Mouse (Mus musculus): Measurements from ENCODE around the gene Cyth4.

The Cyth4 gene

DNA sequence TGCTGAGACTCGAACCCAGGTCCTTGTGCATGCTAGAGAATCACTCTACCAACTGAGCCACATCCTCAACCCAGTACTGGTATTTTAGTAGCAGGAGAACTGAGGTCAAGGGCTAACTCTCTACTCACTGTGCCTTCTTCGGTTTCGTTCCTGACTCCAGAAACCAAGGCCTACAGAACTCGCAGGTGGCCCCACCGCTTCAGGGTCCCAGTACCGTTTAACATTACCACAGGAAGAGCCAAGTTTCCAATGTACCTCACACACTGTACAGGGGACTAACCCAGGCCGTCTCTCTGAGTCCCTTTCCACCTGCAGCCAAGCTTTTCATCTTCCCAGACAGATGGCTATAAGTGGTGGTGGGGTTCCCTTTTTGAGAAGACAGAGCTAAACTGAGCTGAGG, 11.4 kb upstream of the Cyth4 start:
- no peak for DNase-seq (ENCODE audit: low spot score in 2 of 2)

DNA sequence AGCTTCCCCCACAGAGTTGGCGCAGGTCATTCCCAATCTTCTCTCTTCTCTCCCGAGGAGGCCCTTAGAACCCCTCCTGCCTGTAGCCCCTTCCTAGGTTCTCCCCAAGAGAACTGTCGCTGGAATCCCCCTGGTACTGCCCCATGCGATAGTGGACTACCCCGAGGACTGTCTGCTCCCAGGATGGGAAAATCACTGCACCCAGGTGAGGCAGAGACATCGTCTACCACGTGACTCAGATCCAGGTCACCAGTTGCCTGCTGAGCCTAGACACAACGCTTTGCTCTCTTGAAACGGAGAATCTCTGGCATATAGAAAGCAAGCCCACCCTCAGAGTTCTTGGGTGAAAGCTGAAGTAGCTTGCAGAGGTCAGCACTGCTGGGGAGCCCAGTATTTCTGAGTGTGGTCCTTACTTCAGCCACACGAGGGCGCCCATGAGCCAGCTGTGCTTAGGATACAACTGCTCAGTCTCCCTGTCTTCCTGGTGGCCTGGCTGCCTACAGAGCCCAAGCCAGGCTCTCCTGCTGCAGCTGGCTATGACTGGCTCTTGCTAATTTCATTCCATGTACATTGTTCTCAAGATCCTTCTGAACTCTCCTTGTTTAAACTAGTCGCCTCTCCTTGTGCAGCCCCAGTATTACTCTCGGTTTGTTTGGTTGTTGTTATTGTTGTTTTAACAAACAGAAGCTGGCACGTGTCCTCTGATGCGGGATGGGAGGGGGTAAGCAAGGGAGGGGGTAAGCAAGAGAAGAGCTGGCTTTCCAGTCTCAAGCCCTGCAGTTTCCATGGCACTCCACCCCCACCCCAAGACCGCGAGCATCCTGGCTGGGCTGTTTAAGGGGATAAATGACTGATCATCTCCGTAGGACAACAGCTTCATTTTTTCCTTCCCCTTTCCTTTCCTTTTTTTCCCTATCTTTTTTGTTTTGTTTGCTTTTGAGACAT, 9.5 kb upstream of the Cyth4 start:
- DNase-seq (ENCODE audit: low spot score in 2 of 2), result peak; percentile 84 to 95

DNA sequence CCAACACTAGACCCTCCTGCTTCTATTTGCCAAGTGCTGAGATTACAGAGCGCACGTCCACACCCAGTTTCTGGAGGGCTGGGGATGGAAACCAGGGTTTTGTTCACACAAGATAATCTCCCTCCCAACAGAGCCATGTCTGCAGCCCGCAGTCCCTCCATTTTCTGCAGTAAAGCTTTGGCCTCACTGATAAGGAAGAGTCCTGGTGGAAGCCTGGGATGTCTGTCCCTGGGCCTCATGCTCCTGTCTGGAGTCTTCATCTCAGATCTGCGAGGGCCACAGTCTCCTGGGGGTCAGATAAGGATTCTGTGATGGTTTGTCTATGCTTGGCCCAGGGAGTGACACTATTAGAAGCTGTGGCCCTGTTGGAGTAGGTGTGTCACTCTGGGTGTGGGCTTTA, 8.8 kb upstream of the Cyth4 start:
- no peak for DNase-seq (ENCODE audit: low spot score in 2 of 2)

DNA sequence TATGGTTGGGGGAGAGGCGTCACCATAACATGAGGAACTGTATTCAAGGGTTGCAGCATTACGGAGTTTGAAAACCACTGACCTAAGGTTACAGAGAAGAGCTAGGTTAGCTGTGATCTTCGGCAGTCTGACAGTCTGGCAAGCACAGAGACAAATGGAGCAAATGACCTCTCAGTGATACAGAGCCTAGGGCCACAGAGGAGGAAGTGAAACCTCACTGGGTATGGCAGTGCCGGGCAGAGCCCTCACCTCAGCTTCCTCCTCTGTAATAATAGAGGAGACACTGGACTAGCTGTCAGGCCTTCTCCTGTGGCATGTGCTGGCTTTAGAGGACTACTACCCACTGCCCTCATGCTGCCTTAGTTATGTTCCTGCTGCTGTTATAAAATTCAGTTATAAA, 7.9 kb upstream of the Cyth4 start:
- peak; percentile 54 to 65 for DNase-seq (ENCODE audit: low spot score in 2 of 2)

DNA sequence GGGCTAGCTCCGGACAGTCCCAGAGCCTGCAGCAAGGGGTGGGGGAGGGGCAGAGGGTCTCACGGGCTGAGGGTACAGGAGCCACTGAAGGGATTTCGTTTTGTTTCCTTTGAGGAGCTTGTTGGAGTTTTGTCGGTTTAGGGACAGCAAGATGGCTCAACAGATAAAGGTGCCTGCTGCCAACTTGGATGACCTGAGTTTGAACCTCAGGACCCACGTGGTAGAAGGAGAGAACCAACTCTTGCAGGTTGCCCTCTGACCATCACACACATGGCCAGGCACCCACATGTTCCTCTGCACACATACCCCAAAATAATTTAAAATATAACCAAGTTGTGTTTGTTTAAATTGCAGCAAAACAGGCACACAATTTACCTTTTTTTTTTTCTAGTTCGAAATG, 6.9 kb upstream of the Cyth4 start:
- DNase-seq (ENCODE audit: low spot score in 2 of 2), result no peak

DNA sequence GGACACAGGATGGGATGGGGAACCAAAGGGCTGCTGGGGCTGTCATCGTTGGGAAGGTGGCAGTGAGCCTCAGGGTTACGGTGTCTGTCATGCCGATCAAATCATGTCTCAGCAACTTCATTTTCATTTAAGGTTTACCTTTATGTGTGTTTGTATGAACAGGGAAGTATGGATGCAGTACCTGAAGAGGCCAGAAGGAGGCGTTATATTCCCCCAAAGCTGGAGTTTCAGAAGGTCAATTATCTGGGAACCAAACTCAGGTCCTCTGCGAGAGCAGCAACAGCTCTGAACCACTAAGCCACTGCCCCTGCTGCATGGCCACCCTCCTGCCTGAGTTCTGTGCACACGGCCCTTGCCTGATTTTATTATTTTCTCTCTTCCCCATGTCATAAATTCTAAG, 6.1 kb upstream of the Cyth4 start:
- DNase-seq (ENCODE audit: low spot score in 2 of 2), result no peak

DNA sequence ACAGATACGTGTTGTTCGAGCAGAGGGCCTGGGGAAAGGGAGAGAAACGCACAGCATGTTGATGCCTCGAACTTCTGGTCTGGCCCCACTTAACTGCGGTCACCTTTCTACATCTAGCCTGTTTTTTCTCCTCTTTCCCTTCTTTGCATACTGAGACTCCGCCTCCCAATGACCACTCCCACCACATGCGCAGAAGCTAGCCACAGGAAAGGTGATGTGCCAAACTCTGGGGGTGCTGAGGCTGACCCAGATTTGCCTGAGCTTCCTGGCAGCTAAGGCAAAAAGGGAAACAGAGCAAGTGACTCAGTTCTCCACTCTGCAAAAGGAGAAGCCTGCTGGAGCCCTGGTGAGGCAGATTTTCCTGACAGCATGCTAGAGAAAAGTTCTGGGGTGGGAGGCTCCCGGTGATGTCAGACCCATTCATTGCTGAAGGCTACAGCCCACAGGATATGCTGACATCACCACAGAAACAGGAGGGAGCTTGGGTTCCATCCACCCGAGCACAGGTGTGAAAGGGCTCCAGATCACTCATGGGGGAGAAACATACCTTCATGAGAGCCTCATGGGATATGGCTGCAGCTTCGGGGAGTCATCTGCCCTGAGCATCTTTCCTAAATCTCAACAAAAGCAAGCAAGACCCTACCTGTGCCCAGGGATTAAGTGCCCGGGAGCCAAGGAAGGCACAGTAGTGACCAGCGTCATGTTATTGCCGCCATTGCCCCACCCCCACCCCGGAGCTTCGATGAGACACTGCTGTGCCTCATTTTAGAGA, 5.0 kb upstream of the Cyth4 start:
- peak; percentile 58 to 68 for DNase-seq (ENCODE audit: low spot score in 2 of 2)

DNA sequence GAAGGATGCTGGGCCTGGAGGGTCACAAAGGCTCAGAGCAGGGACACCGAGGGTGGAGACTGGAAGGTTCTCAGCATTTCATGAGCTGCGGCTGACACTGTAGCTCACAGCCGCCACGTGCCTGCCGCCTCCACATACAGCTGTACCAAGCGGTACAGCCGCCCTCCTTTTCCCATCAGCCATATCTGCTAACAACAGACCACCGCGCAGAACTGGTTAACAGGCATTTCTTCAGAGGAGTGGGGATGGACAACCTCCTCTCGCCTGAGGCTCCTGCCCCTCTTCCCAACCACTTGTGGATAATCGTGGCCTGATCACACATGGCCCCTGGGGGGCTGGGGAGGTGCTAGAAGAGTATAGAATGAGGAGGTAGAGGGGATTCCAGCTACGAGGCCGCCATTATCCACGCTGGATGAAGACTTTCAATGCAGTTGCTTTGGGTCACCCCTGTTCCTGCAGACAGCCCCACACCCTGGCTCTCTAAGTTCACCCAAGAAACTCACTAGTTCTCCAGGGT, 4.3 kb upstream of the Cyth4 start:
- DNase-seq (ENCODE audit: low spot score in 2 of 2), result no peak

DNA sequence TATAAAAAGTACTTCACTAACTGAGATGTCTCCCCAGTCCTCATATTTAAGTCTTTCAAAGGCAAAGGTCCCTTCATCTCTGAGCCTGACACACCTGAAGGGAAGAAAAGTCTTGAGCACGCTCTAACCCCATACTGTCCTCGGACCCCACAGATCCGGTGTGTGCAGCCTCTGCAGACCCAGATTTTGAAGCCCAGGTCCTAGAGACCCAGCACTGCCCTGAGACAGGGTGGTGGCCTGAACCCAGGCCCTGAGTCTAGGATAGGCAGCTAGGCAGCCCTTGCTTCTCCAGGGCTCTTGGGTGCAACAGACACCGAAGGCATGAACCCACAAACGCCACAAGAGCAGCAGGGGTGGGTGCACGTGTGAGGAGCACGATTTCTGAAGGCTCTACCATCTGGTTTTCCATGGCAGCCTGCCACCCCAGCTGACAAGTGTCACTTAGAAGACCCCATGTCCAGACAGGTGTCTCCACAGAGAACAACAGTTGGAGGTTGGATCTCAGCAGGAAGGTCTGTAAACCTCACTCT, 2.9 kb upstream of the Cyth4 start:
- DNase-seq (ENCODE audit: low spot score in 2 of 2), result no peak

DNA sequence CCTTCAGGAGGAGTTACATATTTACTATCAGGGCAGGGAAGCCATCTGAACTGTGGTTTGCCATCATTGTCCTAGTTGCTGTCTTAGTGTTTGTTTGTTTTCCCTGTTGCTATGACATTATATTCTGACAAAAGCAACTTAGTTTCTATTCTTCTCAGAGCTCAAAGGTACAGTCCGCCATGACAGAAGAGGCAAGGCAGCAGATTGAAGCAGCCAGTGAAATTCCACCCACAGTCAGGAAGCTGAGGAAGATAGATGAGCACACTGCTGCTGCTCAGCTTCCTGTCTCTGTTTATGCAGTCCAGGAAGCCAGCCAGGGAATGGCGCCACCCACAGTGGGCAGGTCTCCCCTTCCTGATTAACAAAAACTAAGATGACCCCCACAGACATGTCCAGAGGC, 2.0 kb upstream of the Cyth4 start:
- DNase-seq (ENCODE audit: low spot score in 2 of 2), result no peak

DNA sequence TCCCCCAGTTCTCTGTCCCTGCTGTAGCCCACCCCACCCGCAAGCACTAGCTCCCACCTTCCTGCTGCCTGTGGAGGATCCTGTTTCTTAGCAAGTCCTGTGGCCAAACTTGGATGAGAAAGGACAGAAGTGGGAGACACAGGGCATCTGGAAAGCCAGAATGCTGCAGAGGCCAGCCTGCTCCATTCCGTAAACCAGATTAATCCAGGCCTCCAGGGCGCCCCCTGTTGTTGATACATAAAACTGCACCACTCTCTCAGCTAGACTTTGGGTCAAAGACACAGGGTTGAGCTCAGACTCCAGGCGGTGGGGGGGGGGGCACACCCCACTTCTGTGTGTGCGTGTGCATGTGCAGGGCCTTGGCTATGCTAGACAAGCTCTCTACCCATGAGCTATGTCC, 1.4 kb upstream of the Cyth4 start:
- no peak for DNase-seq (ENCODE audit: low spot score in 2 of 2)

DNA sequence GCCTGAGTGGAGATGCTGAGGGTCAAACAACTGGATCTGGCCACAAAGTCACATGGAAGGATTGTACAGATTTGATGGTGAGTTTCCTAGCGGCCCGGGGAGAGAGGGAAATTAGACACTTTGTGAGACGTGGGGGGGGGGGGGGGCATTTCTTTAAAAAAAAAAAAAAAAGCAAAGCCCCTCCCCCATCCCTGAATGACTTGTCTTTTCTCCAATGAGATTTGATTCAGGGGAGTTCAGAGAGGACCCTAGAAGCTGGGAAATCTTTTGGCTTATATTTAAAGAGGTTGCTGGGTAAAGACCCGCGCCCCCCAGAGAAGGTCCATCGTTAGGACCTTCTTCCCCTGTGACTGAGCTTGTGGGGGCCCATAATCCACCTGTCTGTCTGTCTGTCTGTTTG, 343 bp upstream of the Cyth4 start:
- no peak for DNase-seq (ENCODE audit: low spot score in 2 of 2)

DNA sequence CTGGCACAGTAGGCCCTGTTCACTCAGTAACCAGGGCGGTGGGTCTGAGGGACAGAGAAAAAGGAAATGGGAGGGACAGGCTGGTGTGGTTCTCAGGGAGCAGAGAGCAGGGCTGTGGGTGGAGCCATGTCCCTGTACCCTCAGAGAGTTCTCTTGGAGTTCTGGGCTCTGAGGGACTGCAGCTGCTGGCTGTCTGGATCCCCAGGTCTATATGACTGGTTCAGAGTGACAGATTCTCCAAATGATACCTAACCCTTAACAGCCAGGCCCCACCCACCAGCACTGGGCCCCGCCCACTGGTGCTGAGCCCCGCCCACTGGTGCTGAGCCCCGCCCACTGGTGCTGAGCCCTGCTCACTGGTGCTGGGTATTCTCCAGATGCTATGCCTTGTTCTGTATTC, 882 bp downstream of the Cyth4 start:
- peak; percentile 74 to 89 for DNase-seq (ENCODE audit: low spot score in 2 of 2)

DNA sequence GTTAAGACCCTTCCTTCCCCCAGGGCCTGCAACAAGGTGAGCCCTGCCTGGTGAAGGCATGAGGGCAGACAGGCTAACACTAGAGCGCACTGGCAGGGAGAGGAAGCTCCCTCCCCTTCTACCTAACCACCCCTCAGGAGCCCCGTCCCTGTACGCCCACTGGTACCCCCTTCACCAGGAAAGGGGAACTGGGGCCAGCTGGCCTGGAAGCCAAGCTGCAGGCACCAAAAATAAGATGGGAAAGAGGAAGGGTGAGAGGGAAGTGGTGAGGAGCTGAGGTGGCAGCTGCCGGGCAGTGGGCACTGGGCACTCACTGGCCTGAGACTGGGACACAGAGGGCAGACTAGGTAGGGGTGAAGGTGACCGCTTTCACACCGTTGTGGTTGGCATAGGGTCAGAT, 2.3 kb downstream of the Cyth4 start:
- peak in 1 of 2 experiments; percentile 49 for DNase-seq (ENCODE audit: low spot score in 2 of 2)

DNA sequence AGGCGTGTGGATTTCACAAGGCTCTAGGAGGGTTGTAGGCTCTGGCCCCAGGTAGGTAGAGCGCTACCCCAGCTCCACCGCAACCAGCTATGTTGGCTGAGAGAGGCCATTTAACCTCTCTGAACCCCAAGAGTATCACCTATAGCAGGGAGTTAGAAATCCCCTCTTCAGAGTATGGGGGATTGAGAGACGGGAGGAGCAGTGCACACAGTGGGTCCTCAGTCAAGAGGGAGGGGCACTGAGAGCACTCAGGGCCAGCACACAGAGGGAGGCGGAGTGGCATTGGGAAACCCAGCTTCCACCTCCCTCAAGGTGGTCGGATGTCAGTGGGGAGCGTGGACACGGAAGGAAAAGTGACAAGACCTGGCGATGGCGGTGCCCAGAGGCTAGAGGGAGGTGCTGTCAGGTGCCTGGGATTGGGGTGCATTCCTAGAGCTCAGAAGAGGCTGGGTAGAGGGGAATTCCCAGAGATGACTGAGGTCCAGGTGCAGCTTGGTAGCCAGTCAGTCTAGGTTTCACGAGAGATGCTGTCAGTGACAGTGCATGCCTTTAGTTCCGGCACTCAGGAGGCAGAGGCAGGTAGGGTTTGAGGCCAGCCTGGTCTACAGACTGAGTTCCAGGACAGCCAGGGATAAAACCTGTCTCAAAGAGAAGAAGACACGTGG, 2.8 kb downstream of the Cyth4 start:
- no peak for DNase-seq (ENCODE audit: low spot score in 2 of 2)

DNA sequence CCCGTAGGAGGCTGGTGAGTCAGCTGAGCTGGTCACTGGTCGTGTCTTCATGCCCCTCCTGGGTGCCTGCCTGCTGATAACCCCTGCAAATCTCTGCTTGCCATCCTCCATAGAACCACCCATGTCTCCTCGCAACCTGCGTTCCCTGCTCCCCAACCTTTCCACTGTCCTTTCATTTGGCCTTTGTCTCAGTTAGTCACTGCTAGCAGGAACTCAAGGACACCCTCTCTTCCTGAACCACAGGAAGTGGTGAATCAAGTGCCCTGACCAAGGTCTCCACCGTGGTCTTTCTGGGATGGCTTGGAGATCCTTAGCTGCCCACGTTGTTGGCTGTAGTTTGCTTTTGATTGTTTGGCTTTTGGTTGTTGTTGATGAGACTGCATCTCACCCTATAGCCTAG, 4.3 kb downstream of the Cyth4 start:
- no peak for DNase-seq (ENCODE audit: low spot score in 2 of 2)

DNA sequence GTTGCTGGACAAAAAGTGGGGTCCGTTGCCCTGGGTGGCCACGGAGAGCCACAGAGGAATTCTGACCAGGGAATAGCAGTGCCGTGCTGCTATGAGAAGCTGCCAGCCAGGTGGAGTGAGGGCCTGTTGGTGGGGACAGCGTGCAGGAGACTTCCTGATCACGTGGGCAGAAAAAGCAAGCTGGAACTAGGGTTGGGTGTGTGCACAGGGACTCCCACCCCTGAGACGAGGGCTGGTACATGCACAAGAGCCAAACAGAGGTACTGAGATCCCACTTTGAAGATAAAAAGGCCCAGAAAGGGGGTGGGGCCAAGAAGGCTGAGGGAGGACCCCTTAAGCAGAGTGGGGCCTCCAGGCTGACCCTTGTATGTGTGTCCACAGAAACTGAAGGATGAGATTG, 7.4 kb downstream of the Cyth4 start:
- DNase-seq (ENCODE audit: low spot score in 2 of 2), result no peak

DNA sequence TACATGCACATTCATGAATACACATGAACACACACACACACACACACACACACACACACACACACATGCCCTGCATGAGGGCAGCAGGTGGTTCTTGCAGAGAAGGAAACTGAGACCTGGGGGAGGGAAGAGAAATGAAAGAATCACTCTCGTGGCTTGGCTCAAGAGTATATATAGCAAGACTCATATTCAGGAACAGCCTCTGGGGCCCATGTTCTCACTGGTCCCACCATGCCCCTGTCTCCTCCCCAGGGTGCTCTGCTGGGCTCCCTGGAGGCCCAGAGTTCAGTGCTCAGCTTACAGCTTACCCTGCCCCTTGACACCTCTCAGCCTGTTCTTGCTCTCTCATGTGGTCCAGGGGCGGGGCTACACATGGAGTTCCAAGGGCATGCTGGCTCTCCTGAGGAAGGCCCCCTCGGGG, 8.5 kb downstream of the Cyth4 start:
- DNase-seq (ENCODE audit: low spot score in 2 of 2), result no peak

DNA sequence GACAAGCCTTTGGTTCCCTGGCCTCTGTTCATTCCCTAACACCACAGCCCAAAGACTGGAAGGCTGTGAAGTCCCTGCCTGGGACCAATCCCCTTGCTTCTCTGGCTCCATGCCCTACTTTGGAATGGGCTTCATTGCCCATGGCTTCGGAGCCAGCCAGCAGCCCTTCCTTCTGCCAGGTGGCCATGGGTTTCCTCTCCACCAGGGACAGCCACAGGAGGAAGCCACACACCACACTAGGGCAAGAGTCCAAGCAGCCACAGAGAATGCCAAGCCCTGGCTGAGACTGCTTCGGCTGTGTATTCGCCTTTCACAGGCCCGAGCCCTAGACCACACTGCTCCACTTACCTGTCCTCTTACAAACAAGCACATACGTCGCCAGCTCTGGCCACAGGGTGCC, 9.2 kb downstream of the Cyth4 start:
- DNase-seq (ENCODE audit: low spot score in 2 of 2), result no peak

DNA sequence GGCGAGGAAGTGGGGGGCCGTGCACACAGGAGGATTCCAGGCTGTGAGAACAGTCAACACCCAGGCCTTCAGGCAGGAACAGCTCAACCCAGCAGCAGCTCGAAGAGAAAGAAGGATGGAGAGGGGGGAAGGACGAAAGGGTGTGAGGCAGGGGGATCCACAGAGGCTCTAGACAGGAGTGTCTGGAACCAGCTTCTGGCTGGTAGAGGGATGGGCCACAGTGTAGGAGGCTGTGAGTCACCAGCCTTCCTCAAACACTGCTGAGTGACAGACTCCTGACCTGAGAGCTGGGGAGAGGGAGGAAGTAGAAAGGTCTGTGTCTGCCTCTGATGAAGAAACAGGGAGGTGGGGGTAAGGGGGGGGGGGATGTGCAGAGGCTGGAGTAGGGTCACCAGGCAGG, 10.6 kb downstream of the Cyth4 start:
- no peak for DNase-seq (ENCODE audit: low spot score in 2 of 2)

DNA sequence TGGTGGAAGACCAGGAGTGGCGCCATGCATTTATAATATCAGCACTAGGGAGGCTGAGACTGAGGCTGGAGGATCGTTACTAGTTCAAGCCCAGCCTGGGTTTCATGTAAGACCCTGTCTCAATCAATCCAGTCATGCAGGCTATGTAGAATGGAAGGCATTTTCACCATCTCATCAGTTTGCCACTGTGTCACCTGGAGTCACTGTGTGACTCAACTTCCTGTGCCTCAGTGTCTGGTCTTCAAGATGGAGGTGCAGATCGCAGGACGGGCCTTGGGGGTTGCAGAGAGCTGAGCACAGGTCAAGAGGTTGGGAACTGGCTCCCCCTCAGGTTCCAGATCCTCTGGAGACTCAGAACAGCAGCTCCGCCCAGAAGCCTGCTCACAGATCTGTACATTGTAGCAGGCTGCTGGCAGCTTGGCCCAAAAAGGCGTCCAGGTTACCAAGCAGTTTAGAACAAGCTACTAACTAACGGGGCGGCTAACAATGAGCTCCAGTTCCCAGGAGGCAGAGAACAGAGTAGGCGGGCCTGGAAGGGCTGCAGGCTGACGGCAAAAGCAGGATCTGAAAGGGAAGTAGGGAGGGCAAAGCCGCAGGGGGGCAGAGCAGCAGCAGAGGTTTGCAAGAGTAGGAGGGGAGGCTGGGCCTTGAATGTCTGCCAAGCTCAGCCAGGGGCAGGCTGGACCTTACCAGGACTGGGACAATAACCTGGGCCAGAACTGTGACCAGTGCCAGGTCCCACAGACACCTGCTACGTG, 14.0 kb downstream of the Cyth4 start:
- DNase-seq (ENCODE audit: low spot score in 2 of 2), result no peak

All from spleen, postnatal 4 days (tissue).